Mouse (Mus musculus): ENCODE data around the gene Arl6ip1.

Arl6ip1 gene

DNA sequence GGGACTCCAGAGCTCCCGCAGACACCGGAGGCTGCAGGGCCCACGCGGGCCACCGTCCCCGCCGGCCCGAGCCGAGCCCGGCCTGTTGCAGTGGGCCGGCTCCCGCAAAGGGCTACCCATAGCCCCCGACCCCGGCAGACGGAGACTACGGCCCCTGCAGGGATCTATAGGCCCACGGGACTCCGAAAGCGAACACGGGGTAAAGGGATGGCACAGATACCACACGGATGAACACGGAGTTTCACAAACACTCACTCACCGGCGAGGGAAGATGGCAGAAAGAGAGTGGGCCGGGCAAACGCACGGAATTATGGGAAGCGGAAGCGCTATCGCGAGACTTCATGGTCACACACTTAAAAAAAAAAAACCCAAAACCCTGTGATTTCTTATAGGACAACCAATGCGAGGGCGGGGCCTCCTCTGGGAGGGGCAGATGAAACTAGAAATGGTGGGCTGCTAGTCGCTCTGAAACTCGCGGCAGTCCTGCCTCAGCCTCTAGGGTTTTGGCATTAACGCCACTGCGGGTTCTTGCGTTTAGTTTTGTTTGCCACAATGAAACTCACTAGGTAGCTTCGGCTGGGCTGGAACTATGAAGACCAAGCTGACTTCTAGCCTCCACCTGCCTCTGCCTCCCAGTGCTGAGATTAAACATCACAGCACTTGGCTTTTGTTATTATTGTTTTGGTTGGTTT, 13.4 kb downstream of the Arl6ip1 start, which contains the start of gene Rps15a:
Gene Rps15a (minus strand): TSS at position 312 of the 692 bp plus-strand sequence.
- DNase-seq: peak; percentile 89

DNA sequence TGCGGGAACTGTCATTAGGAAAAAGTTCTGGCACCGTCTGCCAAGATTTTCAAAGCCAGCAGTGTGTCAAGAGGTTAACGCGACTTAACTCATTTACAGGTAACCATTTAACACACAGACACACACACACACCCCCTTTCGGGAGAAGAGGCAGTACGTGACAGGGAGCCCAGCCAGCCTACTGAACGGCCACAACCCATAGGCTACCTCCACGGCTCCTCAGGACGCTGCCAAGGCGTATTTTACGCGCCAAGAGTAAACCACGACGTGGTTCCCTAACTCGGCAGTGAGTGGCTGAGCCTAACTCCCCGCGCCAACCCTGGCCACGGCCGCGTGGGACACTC, 14.0 kb downstream of the Arl6ip1 start:
- peak; percentile 17 for DNase-seq

- DNase-seq: no peak
Measured at GRCm38 (mm10) chr7:118113541-118114297, 15.7 kb downstream of the Arl6ip1 start.

- no peak for DNase-seq
Measured at GRCm38 (mm10) chr7:118111128-118111527, 18.3 kb downstream of the Arl6ip1 start.

GRCm38 (mm10) chr7:118107671-118108070, 21.8 kb downstream of the Arl6ip1 start:
- DNase-seq: no peak

DNA sequence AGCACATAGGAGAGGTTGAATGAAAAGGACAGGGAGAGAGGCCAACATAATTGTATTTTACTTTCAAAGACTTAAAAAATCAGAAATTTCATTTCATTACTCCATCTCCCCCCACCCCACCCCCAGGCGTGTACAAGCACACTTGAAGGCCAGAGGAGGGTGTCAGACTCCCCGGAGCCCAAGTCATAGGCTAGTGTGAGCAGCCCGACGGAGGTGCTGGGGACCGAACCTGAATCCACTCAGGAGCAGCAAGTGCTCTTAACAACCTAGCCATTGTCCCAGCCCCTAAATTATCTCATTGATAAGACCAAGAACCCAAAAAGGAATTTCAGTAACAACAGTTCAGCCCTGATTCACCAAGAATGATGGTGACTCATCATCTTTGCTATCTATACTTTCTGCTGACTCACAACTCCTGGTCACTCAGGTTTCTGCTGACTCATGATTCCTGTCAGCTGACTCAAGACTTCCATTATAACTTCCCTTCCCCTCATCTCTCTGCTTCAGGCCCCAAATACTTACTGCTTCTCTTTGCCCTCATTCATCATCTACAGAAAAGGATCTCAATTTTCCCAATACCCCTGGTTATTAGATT, 24.9 kb downstream of the Arl6ip1 start:
- no peak for DNase-seq

GRCm38 (mm10) chr7:118103462-118104379, 25.7 kb downstream of the Arl6ip1 start:
- no peak for DNase-seq

GRCm38 (mm10) chr7:118102678-118103461, 26.6 kb downstream of the Arl6ip1 start:
- DNase-seq: no peak

DNA sequence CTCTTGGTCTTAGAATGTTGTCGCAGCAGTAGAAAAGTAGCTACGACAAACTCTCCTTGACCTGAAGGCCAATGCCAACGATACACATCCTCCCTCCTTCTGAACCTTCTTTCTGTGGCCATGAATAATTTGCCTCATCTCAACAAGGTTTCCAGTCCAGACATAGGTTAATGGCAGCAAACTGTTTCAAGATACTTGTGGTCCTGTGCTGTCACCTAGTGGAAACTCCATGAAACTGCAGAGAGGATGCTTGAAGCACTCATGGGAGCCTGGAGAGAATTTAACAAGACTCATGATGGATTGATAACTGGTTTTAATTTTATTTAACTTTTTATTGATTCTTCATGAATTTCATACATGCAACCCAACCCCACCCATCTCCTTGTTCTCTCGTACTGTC, 27.2 kb downstream of the Arl6ip1 start:
- no peak for DNase-seq

- DNase-seq: no peak
Measured at GRCm38 (mm10) chr7:118097615-118098014, 31.8 kb downstream of the Arl6ip1 start.

- no peak for DNase-seq
Measured at GRCm38 (mm10) chr7:118079987-118080386, 49.5 kb downstream of the Arl6ip1 start.

GRCm38 (mm10) chr7:118079097-118079496, 50.4 kb downstream of the Arl6ip1 start:
- no peak for DNase-seq

Measured in cerebellum, adult 11 months (tissue).